Mouse (Mus musculus): Measurements from ENCODE around the gene Ankar. TPM values are rescaled to one million over a fixed set of nuclear protein-coding genes. Genes with fewer than 3 reads are reported as not detected.
A peak's percentile ranks its signal among the peaks of the same experiment; 100 is the strongest.

Ankar gene
- polyA plus RNA-seq, 1 experiment from 2014 or later = not detected

DNA sequence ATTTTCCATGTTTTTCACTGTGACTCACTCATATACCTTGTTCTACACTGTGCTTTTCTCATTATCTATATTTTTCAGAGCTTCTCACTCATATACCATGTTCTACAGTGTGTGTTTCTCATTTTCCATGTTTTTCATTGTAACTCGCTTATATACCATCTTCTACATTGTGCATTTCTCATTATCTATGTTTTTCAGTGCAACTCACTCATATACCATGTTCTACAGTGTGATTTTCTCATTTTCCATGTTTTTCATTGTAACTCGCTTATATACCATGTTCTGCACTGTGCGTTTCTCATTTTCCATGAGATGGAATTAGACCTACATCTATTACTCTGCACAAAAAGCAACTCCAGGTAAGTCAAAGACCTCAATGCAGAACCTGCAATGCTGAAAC, 4.1 kb downstream of the Ankar start:
- H3K27ac ChIP-seq (ENCODE audit: low read depth, low read length) = no peak overlapping the region
- no peaks in the 10 kb centered on the region for H3K9me3 ChIP-seq (ENCODE audit: control insufficient read depth, low read length)
- no peak overlapping the region for H3K4me2 ChIP-seq
- ATAC-seq (replicated peaks; ENCODE audit: low FRiP score) = no peak
- H3K9ac ChIP-seq (ENCODE audit: low read depth, low read length) = no peak overlapping the region
- 53% methylated on average over 3 of the region's 3 CpGs for WGBS
- H3K27me3 ChIP-seq (replicated peaks; ENCODE audit: control insufficient read depth, insufficient read depth, low read length) = no peaks in the 10 kb centered on the region
- no peak for DNase-seq (ENCODE audit: low spot score)
- H3K4me1 ChIP-seq (replicated peaks; ENCODE audit: control insufficient read depth, insufficient read depth, low read length) = no peaks in the 10 kb centered on the region
- H3K4me3 ChIP-seq (ENCODE audit: low read depth, low read length) = no peak overlapping the region
- H3K36me3 ChIP-seq (ENCODE audit: control insufficient read depth, insufficient read depth, low read length) = no peaks in the 10 kb centered on the region

DNA sequence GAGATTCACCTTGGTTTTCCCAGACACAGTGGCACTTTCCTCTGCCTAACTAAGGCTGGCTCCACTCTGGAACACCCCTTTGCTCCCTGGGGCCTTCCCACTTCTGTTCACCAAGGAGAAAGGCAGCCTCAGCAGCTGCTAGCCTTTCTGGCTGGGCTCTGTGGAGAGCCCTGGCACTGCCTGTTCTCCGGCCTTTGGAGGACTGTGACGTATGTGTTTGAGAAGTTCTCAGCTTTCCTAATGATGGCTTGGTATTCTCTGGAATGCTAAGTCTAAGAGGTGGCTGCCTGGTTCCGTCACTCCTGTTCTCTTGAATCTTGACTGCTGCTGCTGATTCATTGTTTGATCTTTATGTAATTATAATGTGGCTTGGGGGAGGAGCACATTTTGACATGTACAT, 27.3 kb downstream of the Ankar start:
- 59% methylated on average over 3 of the region's 3 CpGs for WGBS
- H3K9ac ChIP-seq (ENCODE audit: low read depth, low read length) = no peak overlapping the region
- no peaks in the 10 kb centered on the region for H3K4me1 ChIP-seq (replicated peaks; ENCODE audit: control insufficient read depth, insufficient read depth, low read length)
- no peaks in the 10 kb centered on the region for H3K9me3 ChIP-seq (ENCODE audit: control insufficient read depth, low read length)
- ATAC-seq (replicated peaks; ENCODE audit: low FRiP score) (no peak), DNase-seq (ENCODE audit: low spot score) (no peak)
- H3K27ac ChIP-seq (ENCODE audit: low read depth, low read length) = no peak overlapping the region
- H3K4me2 ChIP-seq = no peak overlapping the region
- H3K4me3 ChIP-seq (ENCODE audit: low read depth, low read length) = no peak overlapping the region
- H3K27me3 ChIP-seq (replicated peaks; ENCODE audit: control insufficient read depth, insufficient read depth, low read length) = no peaks in the 10 kb centered on the region
- no peaks in the 10 kb centered on the region for H3K36me3 ChIP-seq (ENCODE audit: control insufficient read depth, insufficient read depth, low read length)

DNA sequence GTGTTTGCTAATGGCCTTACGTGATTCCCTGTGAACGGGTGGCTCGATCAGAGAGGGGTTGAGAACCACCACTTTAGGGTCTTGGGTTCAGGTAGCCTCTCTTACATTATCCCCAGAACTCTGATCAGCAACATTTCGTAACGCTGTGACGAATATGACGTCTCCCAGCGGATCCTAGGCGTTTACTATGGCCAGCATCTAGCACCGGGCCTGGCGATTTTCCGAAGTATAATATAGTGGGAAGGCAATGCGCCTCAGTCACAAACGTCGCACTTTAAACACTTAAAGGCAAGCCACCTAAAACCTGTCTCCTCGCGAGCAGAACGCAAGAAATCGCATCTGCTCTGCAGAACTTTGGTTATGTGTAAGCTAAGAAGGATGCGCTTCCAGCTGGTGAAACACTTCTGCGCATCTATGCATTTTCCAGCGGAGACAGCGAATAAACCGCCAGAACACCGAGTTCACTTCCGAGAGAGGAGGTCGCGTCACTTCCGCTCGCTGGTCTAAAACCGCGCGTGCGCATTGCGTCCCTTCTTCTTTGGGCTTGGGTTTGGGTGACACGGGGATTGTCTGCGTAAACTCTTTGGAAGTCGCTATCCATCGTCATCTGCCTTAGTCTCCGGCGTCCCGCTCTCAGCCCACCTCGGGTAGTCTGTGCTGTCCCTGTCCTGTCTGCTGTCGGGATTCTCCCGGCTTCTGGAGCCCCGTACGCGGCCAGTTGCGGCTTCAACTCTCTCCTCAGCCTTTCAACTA, 59.5 kb downstream of the Ankar start:
- Histone ChIP-seq H3K27ac (ENCODE audit: low read depth, low read length) (no peak overlapping the region), H3K4me2 (peak overlapping the region; percentile 58), H3K9ac (ENCODE audit: low read depth, low read length) (no peak overlapping the region), H3K4me1 (replicated peaks; ENCODE audit: control insufficient read depth, insufficient read depth, low read length) (no peaks in the 10 kb centered on the region), H3K4me3 (ENCODE audit: low read depth, low read length) (peak overlapping the region; percentile 31), H3K36me3 (ENCODE audit: control insufficient read depth, insufficient read depth, low read length) (no peaks in the 10 kb centered on the region), H3K27me3 (replicated peaks; ENCODE audit: control insufficient read depth, insufficient read depth, low read length) (no peaks in the 10 kb centered on the region), H3K9me3 (ENCODE audit: control insufficient read depth, low read length) (no peaks in the 10 kb centered on the region)
- DNase-seq (ENCODE audit: low spot score) = peak; percentile 64
- no peak; the same call in 1 of the 2 replicates for ATAC-seq (replicated peaks; ENCODE audit: low FRiP score)
- 31% methylated on average over 49 of the region's 49 CpGs for WGBS

DNA sequence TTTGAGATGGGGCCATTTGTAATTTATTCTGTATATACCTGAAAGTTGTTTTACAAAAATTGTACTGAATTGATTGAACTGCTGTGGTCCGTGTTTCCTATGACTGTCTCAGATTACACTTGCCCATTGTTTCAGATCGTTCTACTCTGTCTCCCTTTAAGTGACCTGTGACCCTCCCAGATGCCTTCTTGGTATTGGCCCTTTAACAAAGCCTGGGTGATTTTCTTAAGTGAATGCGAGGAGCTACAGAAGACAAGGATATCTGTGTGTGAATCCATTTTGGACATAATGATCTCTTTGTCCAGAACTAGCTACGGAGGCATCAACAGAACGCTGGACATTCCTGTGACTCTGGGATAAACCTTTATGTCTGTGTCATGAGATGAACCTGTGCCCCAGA, 65.2 kb downstream of the Ankar start:
- ATAC-seq (replicated peaks; ENCODE audit: low FRiP score) = no peak
- 75% methylated on average over 5 of the region's 5 CpGs for WGBS
- no peak for DNase-seq (ENCODE audit: low spot score)

DNA sequence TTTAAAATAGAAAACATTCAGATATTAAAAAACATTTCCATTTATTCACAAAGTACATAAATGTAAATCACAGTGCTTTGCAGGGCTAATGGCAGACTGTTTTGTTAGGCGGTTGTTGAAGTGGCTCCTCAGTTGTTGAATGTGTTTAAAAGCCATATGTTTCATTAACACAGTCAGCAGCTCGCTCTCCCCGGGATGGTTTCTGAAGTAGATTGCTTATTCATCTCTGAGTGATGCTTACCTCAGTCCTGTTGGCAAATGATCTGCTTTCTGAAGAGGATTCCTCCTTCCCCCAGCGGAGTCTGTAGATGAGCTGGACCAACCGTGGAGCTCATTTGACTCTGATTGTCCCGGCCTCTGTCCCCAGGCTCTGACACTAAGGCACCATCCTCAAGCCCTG, 88.2 kb downstream of the Ankar start:
- Histone ChIP-seq H3K9ac (ENCODE audit: low read depth, low read length) (no peak overlapping the region), H3K27me3 (replicated peaks; ENCODE audit: control insufficient read depth, insufficient read depth, low read length) (no peaks in the 10 kb centered on the region), H3K4me1 (replicated peaks; ENCODE audit: control insufficient read depth, insufficient read depth, low read length) (no peaks in the 10 kb centered on the region), H3K4me2 (no peak overlapping the region), H3K27ac (ENCODE audit: low read depth, low read length) (no peak overlapping the region), H3K36me3 (ENCODE audit: control insufficient read depth, insufficient read depth, low read length) (peaks cover 18% of the 10 kb centered on the region), H3K4me3 (ENCODE audit: low read depth, low read length) (no peak overlapping the region), H3K9me3 (ENCODE audit: control insufficient read depth, low read length) (no peaks in the 10 kb centered on the region)
- WGBS = 92% methylated on average over 6 of the region's 6 CpGs
- ATAC-seq (replicated peaks; ENCODE audit: low FRiP score) = no peak
- DNase-seq (ENCODE audit: low spot score) = no peak

More for the DNA sequence above, 65.2 kb downstream of the Ankar start:
- Histone ChIP-seq H3K4me2 (no peak overlapping the region), H3K36me3 (ENCODE audit: control insufficient read depth, insufficient read depth, low read length) (peaks cover 4% of the 10 kb centered on the region; the same call in 1 of the 2 replicates), H3K27me3 (replicated peaks; ENCODE audit: control insufficient read depth, insufficient read depth, low read length) (no peaks in the 10 kb centered on the region), H3K4me1 (replicated peaks; ENCODE audit: control insufficient read depth, insufficient read depth, low read length) (no peaks in the 10 kb centered on the region), H3K4me3 (ENCODE audit: low read depth, low read length) (no peak overlapping the region), H3K9me3 (ENCODE audit: control insufficient read depth, low read length) (no peaks in the 10 kb centered on the region), H3K27ac (ENCODE audit: low read depth, low read length) (no peak overlapping the region), H3K9ac (ENCODE audit: low read depth, low read length) (no peak overlapping the region)

DNA sequence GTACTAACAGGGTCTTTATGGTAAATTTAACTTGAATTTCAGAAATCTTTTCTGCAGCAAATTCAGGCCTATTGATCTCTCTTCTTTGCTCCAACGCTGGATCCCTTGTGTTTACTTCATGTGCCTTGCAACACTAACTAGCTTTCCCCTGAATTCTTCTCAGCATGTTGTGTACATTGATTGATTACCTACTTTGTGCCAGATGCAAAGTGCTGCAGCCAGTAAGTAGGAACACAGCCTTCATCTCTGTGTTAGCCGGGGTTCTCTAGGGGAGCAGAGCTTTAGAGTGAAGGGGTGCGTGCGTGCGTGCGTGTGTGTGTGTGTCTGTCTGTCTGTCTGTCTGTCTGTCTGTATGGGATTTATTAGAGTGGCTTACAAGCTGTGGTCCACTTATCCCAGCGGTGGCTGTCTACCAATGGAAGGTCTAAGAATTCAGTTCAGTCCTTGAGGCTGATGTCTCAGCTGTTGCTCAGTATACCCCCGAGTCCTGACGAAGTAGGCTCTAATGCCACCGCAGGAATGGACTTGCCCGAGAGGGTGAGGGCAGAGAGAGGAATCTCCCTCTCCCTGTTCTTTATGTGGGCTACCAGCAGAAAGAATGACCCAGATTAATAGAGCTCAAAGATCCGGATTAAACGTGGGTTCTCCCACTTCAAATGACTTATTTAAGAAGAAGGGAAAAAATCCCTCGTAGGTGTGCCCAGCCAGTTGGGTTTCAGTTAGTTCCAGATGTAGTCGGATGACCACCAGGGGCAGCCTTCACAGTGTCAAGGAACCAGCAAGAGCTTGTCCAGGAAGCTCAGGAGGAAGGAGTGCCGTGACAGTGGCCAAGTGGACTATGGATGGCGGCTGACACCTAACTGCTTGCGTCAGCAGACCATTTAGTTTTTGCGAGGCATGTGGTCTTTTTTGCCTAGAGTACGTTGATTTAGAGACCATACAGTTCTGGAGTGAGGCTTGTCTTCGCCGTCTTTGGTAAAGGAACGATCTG, 90.2 kb downstream of the Ankar start:
- Histone ChIP-seq H3K4me2 (no peak overlapping the region), H3K9me3 (ENCODE audit: control insufficient read depth, low read length) (no peaks in the 10 kb centered on the region), H3K4me1 (replicated peaks; ENCODE audit: control insufficient read depth, insufficient read depth, low read length) (no peaks in the 10 kb centered on the region), H3K4me3 (ENCODE audit: low read depth, low read length) (no peak overlapping the region), H3K9ac (ENCODE audit: low read depth, low read length) (no peak overlapping the region), H3K27ac (ENCODE audit: low read depth, low read length) (no peak overlapping the region), H3K36me3 (ENCODE audit: control insufficient read depth, insufficient read depth, low read length) (peaks cover 11% of the 10 kb centered on the region; the same call in 1 of the 2 replicates), H3K27me3 (replicated peaks; ENCODE audit: control insufficient read depth, insufficient read depth, low read length) (no peaks in the 10 kb centered on the region)
- ATAC-seq (replicated peaks; ENCODE audit: low FRiP score) (no peak), DNase-seq (ENCODE audit: low spot score) (no peak)
- 87% methylated on average over 23 of the region's 23 CpGs for WGBS

DNA sequence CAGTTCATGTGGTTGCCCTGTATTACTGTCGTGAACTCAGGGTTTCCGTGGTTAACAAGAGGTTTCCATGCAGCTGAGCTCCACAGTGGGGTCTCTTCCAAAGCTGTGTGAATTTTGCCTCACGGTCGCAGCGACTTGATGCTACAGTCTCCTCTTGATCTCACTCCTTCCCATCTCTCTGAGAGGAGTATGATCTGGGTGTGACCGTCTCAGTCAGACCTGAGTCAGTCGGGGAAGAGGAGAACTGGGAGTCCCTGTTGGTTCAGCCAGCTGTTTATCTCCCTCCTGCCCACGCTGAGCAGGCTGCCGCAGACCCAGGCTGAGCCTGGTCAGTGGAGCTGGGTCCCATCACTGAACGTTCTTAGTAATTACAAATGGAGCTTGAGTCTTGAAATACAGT, 91.2 kb downstream of the Ankar start:
- no peak for DNase-seq (ENCODE audit: low spot score)
- no peaks in the 10 kb centered on the region for H3K4me1 ChIP-seq (replicated peaks; ENCODE audit: control insufficient read depth, insufficient read depth, low read length)
- peaks cover 11% of the 10 kb centered on the region; the same call in 1 of the 2 replicates for H3K36me3 ChIP-seq (ENCODE audit: control insufficient read depth, insufficient read depth, low read length)
- H3K9me3 ChIP-seq (ENCODE audit: control insufficient read depth, low read length) = no peaks in the 10 kb centered on the region
- ATAC-seq (replicated peaks; ENCODE audit: low FRiP score) = no peak
- no peak overlapping the region for H3K27ac ChIP-seq (ENCODE audit: low read depth, low read length)
- H3K9ac ChIP-seq (ENCODE audit: low read depth, low read length) = no peak overlapping the region
- H3K4me3 ChIP-seq (ENCODE audit: low read depth, low read length) = no peak overlapping the region
- WGBS = 77% methylated on average over 10 of the region's 10 CpGs
- no peak overlapping the region for H3K4me2 ChIP-seq
- H3K27me3 ChIP-seq (replicated peaks; ENCODE audit: control insufficient read depth, insufficient read depth, low read length) = no peaks in the 10 kb centered on the region

DNA sequence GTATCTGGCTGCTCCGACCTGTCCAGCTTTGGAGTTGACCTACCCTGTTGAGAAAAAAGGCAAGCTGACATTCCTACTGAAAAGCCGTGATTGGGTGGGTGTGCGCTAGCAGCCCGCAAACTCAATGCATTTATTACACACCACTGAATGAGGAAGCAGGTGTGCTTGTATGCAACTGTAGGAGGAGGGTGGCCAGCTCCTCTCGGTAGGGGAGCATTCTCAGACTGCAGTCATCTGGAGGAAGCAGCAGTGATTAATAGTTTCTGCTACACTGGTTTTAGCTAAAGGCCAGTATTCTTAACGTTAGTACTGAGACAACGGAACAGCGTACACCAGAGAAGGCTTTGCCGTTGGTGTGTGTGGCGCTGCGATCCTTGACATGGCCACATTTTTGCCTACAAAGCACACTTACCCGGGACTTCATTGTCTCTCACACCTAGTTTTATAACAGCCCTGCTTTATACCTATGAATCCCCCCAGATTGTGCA, 94.1 kb downstream of the Ankar start:
- H3K4me1 ChIP-seq (replicated peaks; ENCODE audit: control insufficient read depth, insufficient read depth, low read length) = no peaks in the 10 kb centered on the region
- H3K9me3 ChIP-seq (ENCODE audit: control insufficient read depth, low read length) = no peaks in the 10 kb centered on the region
- WGBS = 88% methylated on average over 12 of the region's 12 CpGs
- H3K36me3 ChIP-seq (ENCODE audit: control insufficient read depth, insufficient read depth, low read length) = peaks cover 11% of the 10 kb centered on the region; the same call in 1 of the 2 replicates
- no peak overlapping the region for H3K4me3 ChIP-seq (ENCODE audit: low read depth, low read length)
- H3K4me2 ChIP-seq = no peak overlapping the region
- no peak for DNase-seq (ENCODE audit: low spot score)
- no peak overlapping the region for H3K9ac ChIP-seq (ENCODE audit: low read depth, low read length)
- no peaks in the 10 kb centered on the region for H3K27me3 ChIP-seq (replicated peaks; ENCODE audit: control insufficient read depth, insufficient read depth, low read length)
- ATAC-seq (replicated peaks; ENCODE audit: low FRiP score) = no peak
- H3K27ac ChIP-seq (ENCODE audit: low read depth, low read length) = no peak overlapping the region

All from liver, embryonic 11.5 days (tissue).